Mouse (Mus musculus): ENCODE data around the gene Tspan1. TPM values are rescaled to one million over a fixed set of nuclear protein-coding genes. Genes with fewer than 3 reads are reported as not detected.

Tspan1 gene
- not detected in 2 replicates for polyA plus RNA-seq (2012; ENCODE audit: low replicate concordance)

DNA sequence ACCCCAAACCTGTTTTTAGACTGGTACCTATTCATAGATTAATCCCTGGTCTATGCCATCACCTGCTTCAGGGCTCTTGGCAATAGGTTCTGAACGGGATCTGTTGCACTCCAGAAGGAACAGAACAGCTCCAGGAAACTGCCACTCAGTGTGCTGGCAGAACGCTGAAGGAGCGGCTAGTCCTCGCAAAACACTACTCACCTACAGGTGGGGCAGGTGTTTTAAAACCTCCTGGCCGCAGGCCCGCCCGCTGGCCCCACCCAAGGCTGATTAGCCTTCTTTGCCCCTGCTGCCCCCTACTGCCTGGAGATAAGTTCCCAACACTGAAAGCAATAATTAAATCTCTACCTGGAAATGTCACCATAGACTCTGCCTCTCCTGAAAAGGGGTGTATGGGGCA, at the start of gene Tspan1:
Gene Tspan1 (minus strand): TSS at position 198 of the 400 bp plus-strand sequence.

DNA sequence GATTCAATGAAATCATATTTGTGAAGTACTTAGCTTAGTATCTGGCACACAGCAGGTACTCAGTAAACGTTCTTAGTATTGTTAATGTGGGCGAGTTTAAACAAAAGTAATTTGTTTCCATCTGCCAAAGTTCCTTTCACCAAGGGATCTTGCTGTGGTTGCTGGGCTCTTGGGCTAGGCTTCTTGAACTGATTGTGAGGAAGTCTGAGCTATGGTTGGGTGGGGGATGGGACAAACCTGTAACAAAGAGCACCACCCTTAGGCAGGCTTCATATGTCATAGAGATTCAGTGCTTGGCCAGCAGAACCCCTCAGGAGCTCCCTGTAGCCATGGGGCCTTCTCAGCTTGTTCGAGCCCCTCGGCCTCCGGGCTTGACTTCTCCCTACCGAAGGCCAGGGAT, 5.7 kb upstream of the Tspan1 start, which contains the start of the genes 1700042G07Rik and Gm49337:
Gene 1700042G07Rik (plus strand): TSS at position 301 of the 400 bp plus-strand sequence.
Gene Gm49337 (plus strand): TSS at position 313 of the 400 bp plus-strand sequence.

DNA sequence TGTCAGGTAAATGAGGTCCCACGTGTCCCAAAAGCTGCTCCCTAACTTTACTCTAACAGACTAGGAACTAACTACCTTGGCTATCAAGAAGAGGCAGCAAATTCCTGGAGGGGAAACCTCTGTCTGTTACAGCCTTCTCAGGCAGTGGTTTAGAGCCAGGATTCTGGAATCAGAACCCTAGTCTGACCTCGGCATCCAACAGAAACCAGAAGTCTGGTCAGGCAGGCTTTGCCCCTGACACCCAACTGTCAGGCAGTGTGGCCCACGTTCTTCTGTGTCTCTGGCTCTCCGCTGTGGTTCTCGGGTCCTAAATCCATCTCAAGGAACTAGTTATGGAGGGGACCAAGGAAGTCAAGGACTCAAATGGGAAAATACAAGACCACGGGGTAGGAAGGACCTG, 16.2 kb downstream of the Tspan1 start, which contains the start of gene Lurap1:
Gene Lurap1 (minus strand): TSS at position 101 of the 400 bp plus-strand sequence.

DNA sequence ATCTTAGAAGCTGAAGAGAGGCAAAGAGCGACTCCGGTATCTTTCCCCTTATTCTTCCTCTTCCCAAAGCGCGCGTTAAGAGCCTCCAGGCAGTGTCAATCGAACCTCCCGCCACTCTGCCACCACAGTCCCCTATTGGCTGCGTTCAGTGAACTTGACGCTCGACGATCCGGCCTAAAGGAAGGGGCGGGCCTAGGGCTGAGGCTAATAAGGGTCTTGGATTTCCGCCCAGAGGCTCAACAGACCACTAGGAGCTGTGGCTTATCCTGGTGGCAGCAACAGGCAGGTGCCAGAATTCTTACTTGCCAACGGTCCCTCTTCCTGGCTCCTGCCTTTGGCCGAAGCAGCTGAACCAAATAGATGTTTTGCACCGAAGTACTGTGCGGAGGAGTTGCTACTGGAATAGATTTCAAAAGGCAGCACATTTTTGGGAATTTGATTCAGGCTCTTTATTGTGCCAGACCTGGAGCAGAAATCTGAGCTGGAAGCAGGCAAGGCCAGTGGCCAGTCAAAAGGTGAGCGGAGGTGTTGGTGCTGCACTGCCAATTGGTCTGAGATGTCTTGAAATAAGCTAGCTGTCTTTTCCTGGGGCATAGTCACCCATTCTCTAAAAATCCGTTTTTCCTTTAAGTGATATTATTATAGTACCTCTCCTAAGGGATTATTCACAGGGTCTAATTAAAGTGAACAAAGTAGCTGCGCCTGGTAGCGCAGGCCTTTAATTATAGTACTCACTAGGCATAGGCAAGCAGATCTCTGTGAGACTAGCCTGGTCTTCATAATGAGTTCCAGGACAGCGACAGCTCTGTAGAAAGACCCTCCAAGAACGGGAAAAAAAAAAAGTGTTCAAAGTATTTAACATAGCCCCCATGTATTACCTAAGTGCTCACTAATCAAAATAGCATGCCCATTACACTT, 43.5 kb downstream of the Tspan1 start, which contains the start of the genes Rad54l and Pomgnt1:
Gene Rad54l (minus strand): TSS at position 89 of the 918 bp plus-strand sequence.
Gene Pomgnt1 (plus strand): TSS at position 239 of the 918 bp plus-strand sequence.

Other genes starting within 250 kb of the Tspan1 start
- not detected in 2 replicates for gene Dmbx1, start 227.7 kb downstream of the Tspan1 start, polyA plus RNA-seq (2012; ENCODE audit: low replicate concordance)
- 7.7 and 12.1 TPM in 2 replicates for gene Faah, start 149.7 kb downstream of the Tspan1 start, polyA plus RNA-seq (2012; ENCODE audit: low replicate concordance)
- gene Nsun4, start 113.7 kb downstream of the Tspan1 start, polyA plus RNA-seq (2012; ENCODE audit: low replicate concordance) = 0.11 and 0.38 TPM in 2 replicates
- 12.3 and 45.2 TPM in 2 replicates for gene Uqcrh, start 92.5 kb downstream of the Tspan1 start, polyA plus RNA-seq (2012; ENCODE audit: low replicate concordance)
- gene Lrrc41, start 92.3 kb downstream of the Tspan1 start, polyA plus RNA-seq (2012; ENCODE audit: low replicate concordance) = 30.1 and 62.6 TPM in 2 replicates
- gene Rad54l, start 43.9 kb downstream of the Tspan1 start, polyA plus RNA-seq (2012; ENCODE audit: low replicate concordance) = 0.79 and 1.8 TPM in 2 replicates
- gene Pomgnt1, start 43.8 kb downstream of the Tspan1 start, polyA plus RNA-seq (2012; ENCODE audit: low replicate concordance) = 4.2 and 8.7 TPM in 2 replicates
- gene Lurap1, start 16.3 kb downstream of the Tspan1 start, polyA plus RNA-seq (2012; ENCODE audit: low replicate concordance) = 0.19 and 0.41 TPM in 2 replicates
- not detected in 2 replicates for gene 1700042G07Rik, start 5.8 kb upstream of the Tspan1 start, polyA plus RNA-seq (2012; ENCODE audit: low replicate concordance)
- gene Gm49337, start 5.8 kb upstream of the Tspan1 start, polyA plus RNA-seq (2012; ENCODE audit: low replicate concordance) = not detected in 2 replicates
- 1.3 and 3.1 TPM in 2 replicates for gene Pik3r3, start 54.0 kb upstream of the Tspan1 start, polyA plus RNA-seq (2012; ENCODE audit: low replicate concordance)

All from leukemia stem cell, adult 10-12 weeks (primary cell).